Mouse (Mus musculus) liver, embryonic 15.5 days (tissue): ENCODE results near the gene Hcrtr1. TPM values are rescaled to one million over a fixed set of nuclear protein-coding genes. Genes with fewer than 3 reads are reported as not detected.
A peak's percentile ranks its signal among the peaks of the same experiment; 100 is the strongest.

ENCODE experiments used
- ATAC-seq: fragments of 200-750 bp; cut with Nextera tagmentation; 2 replicates; pipeline ENCODE4 v1.8.0; 2017; ENCODE audit warnings: moderate number of reproducible peaks, mild to moderate bottlenecking, moderate library complexity; ENCODE audit not compliant: insufficient read depth
- H3K27ac ChIP-seq: fragments of 300-500 bp; sonication (generic); replicated peaks from 2 replicates; pipeline ENCODE4 v1.5.1; 2015; ENCODE audit warnings: mild to moderate bottlenecking, inconsistent platforms
- H3K27me3 ChIP-seq: fragments of 300-500 bp; sonication (generic); 2 replicates; pipeline ENCODE4 v1.6.1; 2015; ENCODE audit warnings: mild to moderate bottlenecking, inconsistent platforms
- H3K36me3 ChIP-seq: fragments of 300-500 bp; sonication (generic); replicated peaks from 2 replicates; pipeline ENCODE4 v1.6.1; 2015; ENCODE audit warnings: moderate library complexity, mild to moderate bottlenecking, inconsistent platforms
- H3K4me1 ChIP-seq: fragments of 300-500 bp; sonication (generic); replicated peaks from 2 replicates; pipeline ENCODE4 v1.6.1; 2015; ENCODE audit warnings: inconsistent platforms
- H3K4me2 ChIP-seq: fragments of 300-500 bp; sonication (generic); 2 replicates; pipeline ENCODE4 v1.6.1; 2015; ENCODE audit warnings: moderate library complexity, mild to moderate bottlenecking, inconsistent platforms
- H3K4me3 ChIP-seq: fragments of 300-500 bp; sonication (generic); replicated peaks from 2 replicates; pipeline ENCODE4 v1.5.1; 2015; ENCODE audit warnings: mild to moderate bottlenecking, inconsistent platforms
- H3K9ac ChIP-seq: fragments of 300-500 bp; sonication (generic); 2 replicates; pipeline ENCODE4 v1.6.1; 2015; ENCODE audit warnings: moderate library complexity, mild to moderate bottlenecking, inconsistent platforms
- H3K9me3 ChIP-seq: fragments of 300-500 bp; sonication (generic); replicated peaks from 2 replicates; pipeline ENCODE4 v1.6.1; 2016; ENCODE audit warnings: inconsistent platforms
- WGBS: fragments of 180-500 bp; shearing (Covaris S2); methylation state at CpG from one replicate; pipeline ENCODE4 v1.1.7; 2015; ENCODE audit warnings: mixed read lengths; ENCODE audit not compliant: insufficient replicate concordance; 5-methylcytosine and 5-hydroxymethylcytosine counted together
- polyA plus RNA-seq: library from polyadenylated mRNA; unstranded; fragments of >200 nt; fragmentation: Nextera tagmentation; extraction: Ambion mirVana; gene quantifications from 2 replicates; pipeline ENCODE4 v1.2.1, GENCODE M21; 2015

The Hcrtr1 gene
- polyA plus RNA-seq, 1 experiment from 2014 or later: not detected

DNA sequence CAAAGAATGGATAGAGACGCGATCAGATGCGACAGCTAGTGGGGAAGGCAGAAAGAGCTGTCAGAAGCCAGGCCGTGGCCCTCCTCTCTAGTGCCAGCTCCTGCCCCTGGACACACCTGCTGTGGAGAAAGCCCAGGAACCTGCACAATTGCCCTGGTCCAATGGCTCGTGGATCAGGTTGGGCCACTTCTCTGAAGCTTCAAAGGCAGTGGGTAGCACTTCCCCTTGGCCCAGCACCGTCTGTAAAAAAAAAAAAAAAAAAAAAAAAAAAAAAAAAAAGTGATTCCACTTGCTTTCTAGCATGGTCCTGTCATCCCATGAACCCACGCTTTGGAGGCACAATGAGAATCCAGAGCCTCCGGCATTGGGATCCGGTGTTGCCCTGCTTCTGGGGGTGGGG is 28.7 kb upstream of the Hcrtr1 start:
- H3K27ac ChIP-seq: no peak overlapping the region
- WGBS: 37% methylated on average over 9 of the region's 9 CpGs
- H3K9ac ChIP-seq: no peak overlapping the region
- no peak overlapping the region for H3K4me3 ChIP-seq
- no peaks in the 10 kb centered on the region for H3K9me3 ChIP-seq
- peaks cover 70% of the 10 kb centered on the region for H3K27me3 ChIP-seq
- H3K4me1 ChIP-seq: peaks cover 42% of the 10 kb centered on the region
- no peak for ATAC-seq
- H3K4me2 ChIP-seq: peak overlapping the region; percentile 25
- H3K36me3 ChIP-seq: peaks cover 48% of the 10 kb centered on the region

DNA sequence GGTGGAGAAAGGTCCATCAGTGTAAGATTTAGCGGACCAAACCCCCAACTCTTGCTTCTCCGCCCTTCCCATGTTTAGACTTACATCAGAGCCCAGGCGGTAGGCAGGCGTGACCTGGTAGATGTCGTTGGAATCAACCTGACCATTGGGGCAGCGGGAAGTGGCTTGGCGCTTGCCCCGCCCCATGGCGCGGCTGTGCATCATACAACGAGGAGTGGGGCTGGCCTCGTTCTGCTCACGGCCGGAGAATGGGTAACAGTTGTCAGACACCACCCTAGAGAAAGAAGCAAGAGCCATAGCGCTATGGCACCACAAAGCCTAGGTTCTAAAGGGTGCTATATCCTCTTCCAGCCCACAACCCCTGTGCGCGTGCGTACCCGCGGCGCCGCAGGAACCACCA is 28.2 kb upstream of the Hcrtr1 start:
- H3K27ac ChIP-seq: no peak overlapping the region
- WGBS: 50% methylated on average over 22 of the region's 22 CpGs
- no peak overlapping the region for H3K4me3 ChIP-seq
- no peak overlapping the region for H3K9ac ChIP-seq
- H3K4me1 ChIP-seq: peaks cover 37% of the 10 kb centered on the region
- no peaks in the 10 kb centered on the region for H3K9me3 ChIP-seq
- peak overlapping the region; percentile 18; the same call in 1 of the 2 replicates for H3K4me2 ChIP-seq
- ATAC-seq: no peak
- peaks cover 73% of the 10 kb centered on the region for H3K27me3 ChIP-seq
- H3K36me3 ChIP-seq: peaks cover 48% of the 10 kb centered on the region

DNA sequence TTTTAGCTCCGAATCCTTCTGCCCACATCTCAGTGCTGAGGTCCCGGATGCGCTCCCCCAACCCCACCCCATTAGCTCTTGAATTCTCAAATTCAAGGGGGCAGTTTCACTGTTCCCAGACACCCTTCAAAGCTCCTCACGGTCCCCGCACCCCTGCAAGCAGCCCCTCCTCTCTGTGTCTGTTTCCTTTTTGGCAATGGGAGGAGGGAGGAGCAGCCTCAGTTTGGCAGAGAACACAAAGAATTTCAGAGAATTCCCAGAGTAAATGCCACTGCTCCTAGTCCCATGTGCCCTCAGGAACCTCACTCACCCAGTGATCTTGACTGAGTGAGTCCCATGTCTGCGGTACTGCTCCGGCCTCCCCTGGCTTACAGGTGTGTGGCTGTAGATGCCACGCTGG is 27.4 kb upstream of the Hcrtr1 start:
- peaks cover 30% of the 10 kb centered on the region for H3K4me1 ChIP-seq
- H3K27me3 ChIP-seq: peaks cover 74% of the 10 kb centered on the region
- H3K4me2 ChIP-seq: no peak overlapping the region
- no peak overlapping the region for H3K4me3 ChIP-seq
- no peak overlapping the region for H3K27ac ChIP-seq
- no peak overlapping the region for H3K9ac ChIP-seq
- 74% methylated on average over 8 of the region's 8 CpGs for WGBS
- no peak for ATAC-seq
- H3K36me3 ChIP-seq: peaks cover 42% of the 10 kb centered on the region
- H3K9me3 ChIP-seq: no peaks in the 10 kb centered on the region

DNA sequence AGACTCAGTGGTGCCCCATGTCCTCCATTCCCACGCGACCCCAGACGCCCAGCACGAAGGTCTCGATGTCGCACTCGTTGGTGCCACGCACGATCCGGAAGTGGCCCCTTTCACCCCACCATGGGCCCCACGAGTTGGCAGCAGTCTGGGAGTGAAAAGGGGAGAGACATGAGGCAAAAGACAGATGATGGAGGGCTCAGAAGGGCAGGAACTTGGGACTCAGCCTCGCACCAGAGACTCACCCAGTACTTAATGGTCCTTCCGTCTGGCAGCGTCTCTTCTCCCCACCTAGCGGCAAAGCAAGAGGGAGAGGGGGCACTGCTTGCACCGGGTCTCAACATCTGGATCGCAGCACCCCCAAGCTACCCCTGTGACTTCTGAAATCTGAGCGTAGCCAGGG is 26.9 kb upstream of the Hcrtr1 start:
- no peak for ATAC-seq
- no peak overlapping the region for H3K4me2 ChIP-seq
- H3K27me3 ChIP-seq: peaks cover 73% of the 10 kb centered on the region
- no peak overlapping the region for H3K27ac ChIP-seq
- peaks cover 27% of the 10 kb centered on the region for H3K4me1 ChIP-seq
- H3K36me3 ChIP-seq: peaks cover 37% of the 10 kb centered on the region
- no peaks in the 10 kb centered on the region for H3K9me3 ChIP-seq
- no peak overlapping the region for H3K4me3 ChIP-seq
- 70% methylated on average over 18 of the region's 18 CpGs for WGBS
- no peak overlapping the region for H3K9ac ChIP-seq

DNA sequence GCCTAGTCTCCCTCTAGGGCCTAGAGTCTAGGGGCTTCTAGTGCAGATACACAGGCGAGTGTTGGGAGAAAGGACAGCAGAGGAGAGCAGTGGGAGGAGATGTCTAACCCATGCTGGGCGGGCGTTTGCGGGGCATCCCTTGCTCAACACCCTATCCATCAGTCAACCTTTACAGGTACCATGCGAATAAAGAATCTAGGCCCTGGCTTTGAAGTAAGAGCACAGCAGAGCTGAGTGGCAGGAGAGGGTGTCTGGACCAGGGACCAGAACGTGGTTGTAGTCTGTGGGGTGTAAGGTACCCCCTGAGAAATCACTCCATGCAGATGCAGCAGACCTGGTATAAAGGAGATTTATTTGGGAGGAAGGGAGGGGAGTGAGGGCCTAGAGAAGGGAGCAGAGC is 25.0 kb upstream of the Hcrtr1 start:
- Histone ChIP-seq H3K27ac (no peak overlapping the region), H3K36me3 (peaks cover 30% of the 10 kb centered on the region; the same call in 1 of the 2 replicates), H3K4me3 (no peak overlapping the region), H3K27me3 (peaks cover 72% of the 10 kb centered on the region), H3K4me2 (no peak overlapping the region), H3K9me3 (no peaks in the 10 kb centered on the region), H3K9ac (no peak overlapping the region), H3K4me1 (peaks cover 21% of the 10 kb centered on the region)
- ATAC-seq: no peak
- WGBS: 68% methylated on average over 6 of the region's 6 CpGs

DNA sequence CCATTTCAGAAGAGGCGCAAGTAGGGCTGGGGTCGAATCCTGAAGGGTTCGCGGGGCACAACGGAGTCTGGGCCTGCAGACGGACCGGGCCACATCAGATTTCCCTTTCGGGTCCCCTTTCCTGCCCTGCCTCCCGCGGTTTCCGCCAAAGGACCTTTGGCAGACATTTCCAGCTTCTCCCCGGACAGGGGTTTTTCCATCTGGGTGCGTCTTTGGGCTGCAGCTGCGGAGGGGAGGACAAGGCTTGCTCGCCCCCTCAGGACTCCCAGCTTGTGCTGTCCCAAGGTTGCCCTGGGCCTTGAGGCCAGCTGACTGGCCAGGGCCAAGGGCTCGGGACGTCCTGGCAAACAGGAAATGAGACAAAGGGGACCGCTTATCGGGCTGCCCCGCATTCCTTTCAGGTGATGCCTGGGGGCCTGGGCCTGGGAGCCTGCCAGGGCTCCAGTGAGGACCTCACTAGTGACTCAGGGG is 24.3 kb upstream of the Hcrtr1 start:
- no peak overlapping the region for H3K9ac ChIP-seq
- no peak overlapping the region for H3K4me3 ChIP-seq
- WGBS: 5% methylated on average over 20 of the region's 20 CpGs
- ATAC-seq: no peak
- H3K27ac ChIP-seq: no peak overlapping the region
- peak overlapping the region; percentile 36 for H3K4me2 ChIP-seq
- no peaks in the 10 kb centered on the region for H3K9me3 ChIP-seq
- H3K4me1 ChIP-seq: peaks cover 16% of the 10 kb centered on the region
- H3K27me3 ChIP-seq: peaks cover 67% of the 10 kb centered on the region
- H3K36me3 ChIP-seq: peaks cover 23% of the 10 kb centered on the region; the same call in 1 of the 2 replicates

DNA sequence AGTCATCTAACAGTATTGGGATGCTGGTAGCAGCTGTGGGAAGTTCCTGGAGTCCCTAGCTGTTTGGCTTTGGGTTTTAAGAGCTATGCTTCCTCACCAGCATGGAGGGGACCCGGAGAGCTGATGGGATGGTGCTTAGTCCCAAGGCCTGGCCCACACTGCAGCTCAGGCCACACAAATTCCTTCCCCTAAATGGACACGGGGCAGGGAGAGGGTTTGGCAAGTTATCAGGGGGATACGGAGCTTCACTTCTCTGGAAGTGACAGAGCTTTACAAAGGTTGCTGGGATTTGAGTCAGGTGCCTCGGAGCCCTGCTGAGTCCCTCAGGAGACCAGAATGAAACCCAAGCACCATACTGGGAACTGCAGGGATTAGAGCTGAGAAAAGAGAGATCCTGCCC is 22.2 kb upstream of the Hcrtr1 start:
- H3K4me2 ChIP-seq: no peak overlapping the region
- 32% methylated on average over 4 of the region's 4 CpGs for WGBS
- peaks cover 56% of the 10 kb centered on the region for H3K27me3 ChIP-seq
- no peak overlapping the region for H3K9ac ChIP-seq
- H3K9me3 ChIP-seq: no peaks in the 10 kb centered on the region
- H3K36me3 ChIP-seq: peaks cover 7% of the 10 kb centered on the region; the same call in 1 of the 2 replicates
- no peak overlapping the region for H3K27ac ChIP-seq
- H3K4me1 ChIP-seq: peaks cover 8% of the 10 kb centered on the region
- no peak overlapping the region for H3K4me3 ChIP-seq
- ATAC-seq: no peak

DNA sequence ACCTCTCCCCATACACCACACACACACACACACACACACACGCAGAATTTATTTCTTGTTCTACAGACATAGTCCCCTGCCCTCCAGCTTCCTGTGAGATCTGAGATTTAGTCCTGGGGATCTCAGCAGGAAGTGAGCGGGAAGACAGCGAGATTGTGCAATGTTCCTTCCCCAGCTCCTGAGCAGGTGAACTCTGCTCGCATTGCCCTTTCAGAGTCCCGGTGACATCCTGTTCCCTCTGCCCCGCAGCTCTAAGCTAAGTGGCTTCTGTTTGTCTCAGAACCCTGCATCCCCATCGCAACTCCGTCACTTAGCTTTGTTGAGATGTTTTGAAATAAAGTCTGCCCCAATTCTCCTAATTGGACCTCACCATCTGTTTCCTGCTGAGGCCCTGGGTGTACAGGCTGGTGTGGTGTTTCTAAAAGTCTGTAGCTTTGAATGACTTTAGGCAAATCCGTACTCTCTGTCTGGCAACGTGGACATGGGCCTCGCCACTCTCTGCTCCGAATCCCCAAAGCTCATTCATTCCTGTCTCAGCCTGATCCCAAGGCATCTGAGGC is 17.7 kb upstream of the Hcrtr1 start:
- 24% methylated on average over 12 of the region's 12 CpGs for WGBS
- ATAC-seq: no peak
- H3K36me3 ChIP-seq: no peaks in the 10 kb centered on the region
- no peak overlapping the region for H3K4me2 ChIP-seq
- H3K4me1 ChIP-seq: 0 out of 2 replicates have a peak, but pooled peaks cover 3% of the 10 kb centered on the region
- peaks cover 39% of the 10 kb centered on the region for H3K27me3 ChIP-seq
- H3K9ac ChIP-seq: no peak overlapping the region
- H3K27ac ChIP-seq: no peak overlapping the region
- H3K4me3 ChIP-seq: no peak overlapping the region
- H3K9me3 ChIP-seq: no peaks in the 10 kb centered on the region

DNA sequence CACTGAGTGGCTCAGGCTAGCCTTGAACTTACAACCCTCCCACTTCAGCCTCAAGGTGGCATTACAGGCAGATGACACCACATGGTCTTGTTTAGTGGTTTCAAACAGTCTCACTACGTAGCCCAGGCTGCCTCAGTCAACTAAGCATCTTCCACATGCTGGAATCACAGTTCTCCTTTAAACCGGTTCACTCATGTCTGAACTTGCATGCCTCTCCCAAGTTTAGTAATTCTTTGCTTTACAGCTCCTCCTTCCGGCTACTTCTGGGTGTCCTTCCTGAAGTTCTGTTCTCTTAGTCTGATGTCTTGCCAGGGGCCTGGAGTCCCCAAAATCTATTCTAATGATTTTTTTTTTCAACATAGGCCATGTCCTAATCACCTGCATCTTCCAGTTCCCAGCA is 15.1 kb upstream of the Hcrtr1 start:
- H3K27me3 ChIP-seq: peaks cover 44% of the 10 kb centered on the region
- H3K9ac ChIP-seq: no peak overlapping the region
- no peak overlapping the region for H3K4me3 ChIP-seq
- no peak overlapping the region for H3K27ac ChIP-seq
- no peak for ATAC-seq
- WGBS: 63% methylated on average over 3 of the region's 3 CpGs
- no peaks in the 10 kb centered on the region for H3K36me3 ChIP-seq
- H3K4me2 ChIP-seq: no peak overlapping the region
- H3K9me3 ChIP-seq: no peaks in the 10 kb centered on the region
- H3K4me1 ChIP-seq: 0 out of 2 replicates have a peak, but pooled peaks cover 3% of the 10 kb centered on the region

DNA sequence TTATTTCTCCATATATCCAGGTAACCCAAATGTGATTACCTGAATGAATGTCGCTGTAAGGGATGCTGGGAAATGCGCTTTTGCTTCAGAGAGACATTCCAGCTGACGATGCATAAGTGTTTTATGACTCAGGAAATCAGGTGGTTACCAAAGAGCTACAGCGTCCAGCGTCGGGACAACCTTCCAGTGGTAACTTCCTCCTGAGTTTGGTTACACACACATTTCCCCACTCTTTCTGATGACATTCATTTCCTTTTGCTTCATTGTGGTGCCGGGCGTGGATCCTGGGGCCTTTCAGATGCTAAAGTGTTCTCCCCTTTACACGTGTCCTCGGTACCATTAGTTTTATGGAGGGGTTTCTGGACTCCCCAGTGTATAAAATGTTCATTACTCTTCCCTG is 9.2 kb upstream of the Hcrtr1 start:
- WGBS: 25% methylated on average over 10 of the region's 10 CpGs
- Histone ChIP-seq H3K27me3 (peaks cover 47% of the 10 kb centered on the region), H3K4me2 (no peak overlapping the region), H3K36me3 (no peaks in the 10 kb centered on the region), H3K9ac (no peak overlapping the region), H3K4me3 (no peak overlapping the region), H3K4me1 (no peaks in the 10 kb centered on the region), H3K27ac (no peak overlapping the region), H3K9me3 (no peaks in the 10 kb centered on the region)
- no peak for ATAC-seq

DNA sequence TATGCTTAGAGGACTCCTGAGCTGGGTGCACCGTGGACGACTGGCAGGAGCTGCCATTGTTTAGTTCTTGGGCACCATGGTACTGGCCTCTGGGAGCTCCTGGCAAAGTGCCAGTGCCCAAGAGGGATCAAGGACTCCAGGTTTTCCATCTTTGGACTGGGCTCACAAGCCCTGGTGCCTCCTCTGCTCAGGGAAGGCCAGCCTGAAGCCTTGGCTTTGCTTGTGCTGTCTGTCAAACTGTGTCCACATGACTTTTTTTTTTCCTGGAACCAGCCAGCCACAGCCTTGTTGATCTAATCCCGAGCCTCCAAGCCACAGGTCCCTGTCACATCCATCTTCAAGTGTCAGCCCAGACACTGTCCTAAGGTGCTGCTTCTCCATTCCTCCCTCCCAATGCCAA is 2.6 kb upstream of the Hcrtr1 start:
- H3K9ac ChIP-seq: no peak overlapping the region
- H3K4me3 ChIP-seq: no peak overlapping the region
- no peaks in the 10 kb centered on the region for H3K9me3 ChIP-seq
- H3K27me3 ChIP-seq: peaks cover 76% of the 10 kb centered on the region
- no peak overlapping the region for H3K27ac ChIP-seq
- 46% methylated on average over 3 of the region's 3 CpGs for WGBS
- no peaks in the 10 kb centered on the region for H3K36me3 ChIP-seq
- ATAC-seq: no peak
- no peak overlapping the region for H3K4me2 ChIP-seq
- no peaks in the 10 kb centered on the region; the same call in 1 of the 2 replicates for H3K4me1 ChIP-seq

DNA sequence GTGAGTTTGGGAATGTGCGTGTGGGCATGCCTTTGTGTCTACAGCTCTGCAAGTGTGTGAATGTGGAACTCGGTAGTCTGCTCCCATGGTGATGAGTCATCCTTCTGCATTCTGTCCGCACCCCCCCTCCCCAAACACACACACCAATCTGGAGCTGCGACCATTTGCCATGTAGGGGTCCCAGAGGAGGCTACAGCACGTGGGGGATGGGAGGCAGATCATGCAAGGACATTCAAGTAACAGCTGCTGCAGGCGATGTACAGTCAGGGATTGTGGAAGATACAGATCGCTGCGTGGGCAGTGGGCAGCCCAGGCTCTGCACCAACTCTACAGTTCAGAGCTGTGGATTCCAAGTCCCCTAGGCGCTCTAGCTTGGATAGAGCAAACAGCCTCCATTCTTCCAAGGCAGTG is 1.8 kb upstream of the Hcrtr1 start:
- no peaks in the 10 kb centered on the region for H3K36me3 ChIP-seq
- no peak overlapping the region for H3K4me3 ChIP-seq
- no peaks in the 10 kb centered on the region for H3K9me3 ChIP-seq
- WGBS: 39% methylated on average over 9 of the region's 9 CpGs
- ATAC-seq: no peak
- no peak overlapping the region for H3K9ac ChIP-seq
- peaks cover 79% of the 10 kb centered on the region for H3K27me3 ChIP-seq
- H3K4me1 ChIP-seq: no peaks in the 10 kb centered on the region; the same call in 1 of the 2 replicates
- H3K4me2 ChIP-seq: no peak overlapping the region
- no peak overlapping the region for H3K27ac ChIP-seq
